Mouse (Mus musculus): ENCODE results near the gene Erf.
A peak's percentile ranks its signal among the peaks of the same experiment; 100 is the strongest.
"Not testable (repeated sequence)": the region's sequence is repeated elsewhere in the genome, so short reads cannot be mapped to it uniquely, and the experiment has no call there.

The Erf gene

GRCm38 (mm10) chr7:25267751-25268463 lies 17.3 kb upstream of the Erf start:
- DNase-seq (ENCODE audit: low spot score in 2 of 2), result peak; percentile 99 to 100

- DNase-seq (ENCODE audit: low spot score in 2 of 2), result peak; percentile 98
Measured at GRCm38 (mm10) chr7:25267301-25267750, 16.8 kb upstream of the Erf start, which contains the start of gene Cic. TSS of gene Cic (plus strand) at chr7:25267704.

GRCm38 (mm10) chr7:25266180-25266962 lies 15.8 kb upstream of the Erf start:
- DNase-seq (ENCODE audit: low spot score in 2 of 2), result no peak

- DNase-seq (ENCODE audit: low spot score in 2 of 2), result not testable (repeated sequence)
Measured at GRCm38 (mm10) chr7:25265743-25266142, 15.2 kb upstream of the Erf start.

- no peak for DNase-seq (ENCODE audit: low spot score in 2 of 2)
Measured at GRCm38 (mm10) chr7:25263968-25264870, 13.7 kb upstream of the Erf start.

GRCm38 (mm10) chr7:25261896-25262295 lies 11.3 kb upstream of the Erf start:
- no peak for DNase-seq (ENCODE audit: low spot score in 2 of 2)

- DNase-seq (ENCODE audit: low spot score in 2 of 2), result no peak
Measured at GRCm38 (mm10) chr7:25251822-25252221, 1.3 kb upstream of the Erf start.

GRCm38 (mm10) chr7:25251071-25251791 lies 670 bp upstream of the Erf start:
- DNase-seq (ENCODE audit: low spot score in 2 of 2), result peak; percentile 73 to 83

- DNase-seq (ENCODE audit: low spot score in 2 of 2), result peak; percentile 78 to 83
Measured at GRCm38 (mm10) chr7:25249314-25250140, 1.0 kb downstream of the Erf start.

- no peak for DNase-seq (ENCODE audit: low spot score in 2 of 2)
Measured at GRCm38 (mm10) chr7:25248846-25249313, 1.7 kb downstream of the Erf start.

- peak in 1 of 2 experiments; percentile 50 for DNase-seq (ENCODE audit: low spot score in 2 of 2)
Measured at GRCm38 (mm10) chr7:25248018-25248647, 2.4 kb downstream of the Erf start.

- DNase-seq (ENCODE audit: low spot score in 2 of 2), result no peak
Measured at GRCm38 (mm10) chr7:25247498-25247897, 3.1 kb downstream of the Erf start.

- no peak for DNase-seq (ENCODE audit: low spot score in 2 of 2)
Measured at GRCm38 (mm10) chr7:25246759-25247137, 3.8 kb downstream of the Erf start.

- DNase-seq (ENCODE audit: low spot score in 2 of 2), result no peak
Measured at GRCm38 (mm10) chr7:25246079-25246758, 4.3 kb downstream of the Erf start.

GRCm38 (mm10) chr7:25244562-25245369 lies 5.8 kb downstream of the Erf start:
- no peak for DNase-seq (ENCODE audit: low spot score in 2 of 2)

- no peak for DNase-seq (ENCODE audit: low spot score in 2 of 2)
Measured at GRCm38 (mm10) chr7:25243361-25243760, 7.2 kb downstream of the Erf start.

- peak in 1 of 2 experiments; percentile 56 for DNase-seq (ENCODE audit: low spot score in 2 of 2)
Measured at GRCm38 (mm10) chr7:25241062-25241461, 9.5 kb downstream of the Erf start.

- no peak for DNase-seq (ENCODE audit: low spot score in 2 of 2)
Measured at GRCm38 (mm10) chr7:25240631-25241030, 9.9 kb downstream of the Erf start.

Data from urinary bladder, postnatal 4 days (tissue).